ENCODE assay signal across 2 mouse cellular contexts in genomic region chr17:56604422-56604821, GRCm38 (mm10).
TF ChIP-seq lines count a peak whose summit lies in the region.

No protein-coding gene starts in this region.

TF ChIP-seq in CH12.LX, 34 proteins besides CTCF, POLR2A, EP300 and RAD21:
- TF ChIP-seq POLR2AphosphoS2 (IDR thresholded peaks at IDR 0.05; ENCODE audit: low read depth, low read length) (0 out of 2 replicates have a peak, but pooled peaks have one; percentile 53), BHLHE40 (IDR thresholded peaks at IDR 0.05; ENCODE audit: low read depth, low read length) (no peak), HCFC1 (IDR thresholded peaks at IDR 0.05; ENCODE audit: low read depth, low read length) (no peak), ETS1 (conservative IDR thresholded peaks at IDR 0.05; ENCODE audit: low read depth, low read length) (no peak)

TF ChIP-seq in myocyte, 11 proteins besides CTCF, POLR2A, EP300 and RAD21:
- TF ChIP-seq SRF (IDR thresholded peaks at IDR 0.05; ENCODE audit: control insufficient read depth, insufficient read length, low read depth) (no peak), POLR2AphosphoS2 (IDR thresholded peaks at IDR 0.05; ENCODE audit: insufficient read length, low read depth) (peak; percentile 57)
